Mouse (Mus musculus) C2C12 (cell line): ENCODE data around the gene Med16.

Source experiments
- CTCF ChIP-seq: IDR thresholded peaks from one replicate; pipeline ENCODE4 v1.5.1; 2011; ENCODE audit not compliant: control insufficient read depth, insufficient read depth, insufficient read length
- USF1 ChIP-seq: IDR thresholded peaks from one replicate; pipeline ENCODE4 v1.6.1; 2011; ENCODE audit warnings: low read depth, mild to moderate bottlenecking, control low read depth, moderate library complexity

DNA sequence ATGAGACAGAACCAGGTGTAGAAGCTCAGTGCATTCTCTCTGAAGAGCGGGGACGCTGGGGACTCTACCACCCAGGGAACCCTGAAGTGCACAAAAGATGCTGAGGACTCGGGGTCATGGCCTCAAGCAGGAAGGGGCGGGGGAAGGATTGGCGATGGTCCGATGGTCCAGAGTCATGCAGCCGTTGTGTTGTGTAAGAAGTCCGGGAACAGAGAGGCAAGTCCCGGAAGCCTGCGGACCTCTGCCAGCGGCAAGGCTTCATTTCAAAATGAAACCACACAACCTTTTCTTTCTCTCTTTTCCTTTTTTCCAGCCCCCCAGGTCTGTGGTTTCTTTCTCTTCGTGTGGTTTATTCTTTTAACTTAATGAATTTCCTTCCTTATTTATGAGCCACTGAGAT is 31.0 kb downstream of the Med16 start:
- TF ChIP-seq CTCF (no peak), USF1 (no peak)
